Mouse (Mus musculus) hindbrain, embryonic 15.5 days (tissue): Measurements from ENCODE around the gene 1700020L24Rik. TPM values are rescaled to one million over a fixed set of nuclear protein-coding genes. Genes with fewer than 3 reads are reported as not detected.

Source experiments
- polyA plus RNA-seq: library from polyadenylated mRNA; unstranded; fragments of >200 nt; fragmentation: Nextera tagmentation; extraction: Ambion mirVana; gene quantifications from 2 replicates; pipeline ENCODE4 v1.2.1, GENCODE M21; 2015

Gene 1700020L24Rik
- polyA plus RNA-seq, 1 experiment from 2014 or later = 0.78 TPM

Other genes with a start within 250 kb of the 1700020L24Rik start
- 0.10 and 0.31 TPM in 2 replicates for gene Slfn3, start 246.3 kb upstream of the 1700020L24Rik start, polyA plus RNA-seq
- 0.07 and 0.09 TPM in 2 replicates for gene Slfn14, start 151.0 kb upstream of the 1700020L24Rik start, polyA plus RNA-seq
- gene Ap2b1, start 138.7 kb upstream of the 1700020L24Rik start, polyA plus RNA-seq = 111 and 117 TPM in 2 replicates
- 15.6 and 15.9 TPM in 2 replicates for gene Pex12, start 135.1 kb upstream of the 1700020L24Rik start, polyA plus RNA-seq
- gene Rasl10b, start 28.5 kb upstream of the 1700020L24Rik start, polyA plus RNA-seq = 44.2 and 48.6 TPM in 2 replicates
- 0.41 and 0.91 TPM in 2 replicates for gene Gas2l2, start 8.2 kb upstream of the 1700020L24Rik start, polyA plus RNA-seq
- gene Mmp28, start 25.4 kb downstream of the 1700020L24Rik start, polyA plus RNA-seq = 4.2 TPM in 2 replicates
- gene Taf15, start 35.4 kb downstream of the 1700020L24Rik start, polyA plus RNA-seq = 9.9 and 12.2 TPM in 2 replicates
- gene Heatr9, start 84.5 kb downstream of the 1700020L24Rik start, polyA plus RNA-seq = not detected in 2 replicates
- gene Ccl5, start 92.8 kb downstream of the 1700020L24Rik start, polyA plus RNA-seq = 1.3 TPM in 1 of 2 replicates, not detected in the other
- 3.0 and 3.9 TPM in 2 replicates for gene Ccl9, start 141.0 kb downstream of the 1700020L24Rik start, polyA plus RNA-seq
- 2.7 and 4.6 TPM in 2 replicates for gene Ccl6, start 155.4 kb downstream of the 1700020L24Rik start, polyA plus RNA-seq
- gene Rpl9-ps1, start 207.9 kb downstream of the 1700020L24Rik start, polyA plus RNA-seq = not detected in 2 replicates
- gene Ccl3, start 211.7 kb downstream of the 1700020L24Rik start, polyA plus RNA-seq = 0.94 and 1.8 TPM in 2 replicates
- 0.80 and 2.0 TPM in 2 replicates for gene Ccl4, start 224.9 kb downstream of the 1700020L24Rik start, polyA plus RNA-seq